Mouse (Mus musculus) activated CD4-positive, CD25-positive, alpha-beta regulatory T cell, adult 4 months (primary cell): ENCODE results near the gene Msrb3. TPM values are rescaled to one million over a fixed set of nuclear protein-coding genes. Genes with fewer than 3 reads are reported as not detected.

Experiments used
- ATAC-seq: one replicate; pipeline ENCODE4 v1.8.0; 2017
- polyA plus RNA-seq, 2 experiments: library from polyadenylated mRNA; unstranded; fragments of 100-300 nt; shearing (Covaris generic); gene quantifications; one replicate each; pipeline ENCODE4 v1.2.1; 2017

Msrb3 gene
- polyA plus RNA-seq, 2 experiments from 2014 or later: 0.38 to 0.66 TPM

DNA sequence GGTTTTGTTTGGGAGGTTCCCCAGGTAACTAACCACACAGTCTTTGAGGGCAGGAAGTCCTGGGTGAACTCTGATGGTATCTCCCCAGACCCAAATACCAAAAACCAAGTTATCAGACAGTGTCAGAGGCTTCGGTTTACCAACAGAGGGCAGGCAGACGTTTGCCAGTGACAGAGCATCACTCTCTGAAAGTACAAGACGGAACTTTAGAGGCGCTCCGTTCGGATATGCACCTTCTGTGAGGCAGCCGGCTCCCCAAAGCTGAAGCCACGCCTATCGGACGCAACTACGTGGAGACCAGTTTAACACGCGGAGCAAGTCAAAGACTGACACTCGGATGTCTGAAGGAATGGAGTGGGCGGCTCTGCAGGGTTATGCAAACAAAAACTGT is 3.0 kb downstream of the Msrb3 start:
- peak; percentile 87 for ATAC-seq

DNA sequence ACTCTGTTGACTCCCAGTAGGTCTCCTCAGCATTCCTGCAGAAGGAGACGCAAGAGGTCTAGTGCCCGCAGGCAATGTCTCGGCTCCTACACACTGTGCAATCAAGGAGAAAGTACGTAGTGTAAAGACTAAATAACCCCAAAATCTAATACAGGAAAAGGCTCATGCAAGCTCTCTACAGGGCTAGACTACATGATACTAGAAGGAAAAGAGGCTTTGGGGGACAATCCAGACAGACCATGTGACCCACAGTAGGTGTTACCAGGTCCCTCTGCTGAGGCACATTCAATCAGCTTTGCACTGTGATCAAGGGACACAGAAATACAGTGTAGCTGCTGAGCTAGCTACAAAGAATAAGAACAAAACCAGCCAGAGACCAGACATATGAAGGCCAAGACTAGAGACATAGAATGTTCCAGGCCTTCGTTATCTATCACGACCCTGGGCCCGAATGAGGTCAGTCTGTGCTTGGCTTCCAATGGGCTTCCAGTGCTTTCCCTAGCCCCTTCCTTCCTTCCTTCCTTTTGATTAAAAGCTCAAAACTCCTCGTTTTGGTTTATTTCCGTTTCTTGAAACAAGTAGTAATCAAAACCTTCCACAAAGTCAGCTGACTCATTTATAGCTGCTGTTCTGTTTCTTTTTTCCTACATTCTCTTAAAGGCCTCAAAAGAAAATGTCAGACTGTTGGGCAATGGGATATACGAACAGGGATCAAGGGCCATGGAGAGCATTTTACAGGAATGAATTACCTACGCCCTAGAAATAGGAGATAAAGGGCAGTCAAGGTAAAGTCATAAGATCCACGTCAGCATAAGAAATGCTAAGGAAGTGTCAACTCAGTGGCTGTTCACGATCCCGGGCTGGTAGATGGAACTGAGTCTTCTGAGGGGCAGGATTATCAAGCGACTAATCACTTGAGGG is 3.7 kb downstream of the Msrb3 start:
- ATAC-seq: peak; percentile 1

DNA sequence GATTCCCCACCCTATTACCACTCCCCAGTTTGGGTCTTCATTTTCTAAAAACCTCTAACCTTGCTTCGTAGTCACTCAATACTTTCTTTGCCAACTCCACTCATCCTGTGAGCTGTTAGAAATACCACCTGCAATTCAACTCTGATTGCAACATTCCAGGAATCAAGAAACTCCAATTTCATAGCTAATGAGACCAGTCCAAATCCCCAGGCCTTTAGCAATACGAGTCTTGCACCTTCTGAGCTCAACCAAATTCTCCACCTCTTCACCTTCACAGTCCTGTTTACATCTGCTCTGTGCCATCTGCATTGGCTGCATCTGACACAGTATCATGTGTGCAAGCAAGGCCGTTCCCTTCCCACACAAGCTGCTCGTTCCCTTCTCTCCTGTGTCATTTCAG is 5.0 kb downstream of the Msrb3 start:
- no peak for ATAC-seq

DNA sequence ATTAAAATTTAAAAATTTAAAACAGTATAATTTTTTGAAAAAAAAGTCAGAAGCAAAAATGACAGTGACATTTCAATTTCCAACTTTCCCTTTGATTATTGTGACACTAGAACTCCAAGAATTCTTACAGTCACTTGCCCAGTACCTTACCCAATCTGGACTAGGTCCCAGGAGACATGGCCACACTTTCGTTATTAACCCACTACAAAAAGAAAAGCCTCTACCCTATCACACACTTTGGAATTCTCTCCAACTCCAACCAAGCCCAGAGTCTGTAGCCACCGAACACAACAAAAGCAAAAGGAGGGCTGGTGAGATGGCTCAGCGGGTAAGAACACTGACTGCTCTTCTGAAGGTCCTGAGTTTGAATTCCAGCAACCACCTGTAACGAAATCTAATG is 7.8 kb downstream of the Msrb3 start:
- ATAC-seq: no peak

DNA sequence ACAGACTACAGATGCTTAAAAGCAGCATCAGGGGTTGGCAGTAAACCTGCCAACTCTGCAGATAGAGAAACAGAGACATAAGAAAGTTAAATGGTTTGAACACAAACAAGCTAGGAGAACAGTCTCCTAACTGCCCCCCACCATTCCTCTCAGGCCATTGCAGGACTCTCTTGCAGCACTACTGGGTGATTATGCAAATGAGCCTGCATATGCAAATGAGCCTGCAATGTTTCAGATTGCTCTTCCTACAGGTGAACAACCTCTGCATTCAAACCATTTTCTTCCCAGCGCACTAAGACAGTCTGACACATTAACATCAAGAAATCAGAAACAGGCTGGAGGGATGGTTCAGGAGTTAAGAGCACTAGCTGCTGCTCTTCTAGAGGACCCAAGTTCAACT is 8.3 kb downstream of the Msrb3 start:
- ATAC-seq: no peak

DNA sequence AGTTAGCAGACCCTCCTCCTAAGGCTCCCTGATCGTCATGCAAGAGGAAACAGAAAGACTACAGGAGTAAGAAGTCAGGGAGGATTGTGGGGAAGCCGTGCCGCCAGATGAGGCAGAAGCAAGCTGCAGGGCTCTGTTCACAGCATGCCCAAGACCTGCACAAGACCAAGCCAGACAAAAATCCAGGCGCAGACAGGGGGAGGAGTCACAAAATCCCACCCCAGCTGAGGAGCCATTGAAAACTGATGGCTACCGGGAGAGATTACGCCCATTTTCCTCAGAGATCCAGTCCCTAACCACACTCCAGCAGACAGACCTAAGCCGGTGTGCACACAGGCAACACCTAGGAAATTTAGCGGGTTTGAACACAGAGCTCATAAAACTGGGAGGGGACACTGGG is 10.4 kb downstream of the Msrb3 start:
- no peak for ATAC-seq

DNA sequence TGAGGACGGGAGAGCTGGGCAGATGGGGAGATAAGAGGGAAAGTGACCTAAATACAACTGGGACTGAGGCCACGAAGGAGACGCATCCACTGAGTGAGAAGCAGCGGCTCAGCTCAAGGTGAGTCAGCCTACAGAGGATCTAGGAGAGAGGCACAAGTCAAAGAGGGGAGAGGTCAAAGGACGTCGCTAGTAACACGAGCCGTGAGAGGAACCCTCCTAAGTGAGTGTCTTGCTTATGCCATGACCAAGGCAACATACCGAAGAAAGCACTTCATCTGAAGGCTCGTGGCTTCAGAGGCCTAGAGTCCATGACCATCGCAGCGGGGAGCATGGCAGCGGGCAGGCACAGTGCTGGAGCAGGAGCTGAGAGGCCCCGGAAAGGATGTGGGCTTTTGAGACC is 14.7 kb downstream of the Msrb3 start:
- ATAC-seq: no peak

DNA sequence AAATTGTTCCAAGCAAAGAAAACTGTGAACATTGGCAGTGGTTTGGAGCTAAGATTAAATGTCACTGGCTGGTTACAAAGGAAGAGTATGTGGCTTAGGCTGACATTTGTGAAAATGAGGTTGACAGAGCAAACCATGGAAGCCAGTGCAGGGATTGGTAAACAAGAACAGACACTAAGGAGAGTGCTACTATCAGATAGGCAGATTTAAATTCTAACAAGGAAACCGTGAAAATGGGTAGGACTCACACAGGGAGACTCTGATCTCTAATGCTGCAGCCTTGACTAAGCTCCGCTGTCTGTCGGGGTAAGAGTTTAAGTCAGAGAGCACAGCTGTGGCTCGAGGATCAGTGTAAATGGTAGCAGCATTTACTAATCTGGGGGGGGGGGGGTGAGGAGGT is 15.2 kb downstream of the Msrb3 start:
- no peak for ATAC-seq

DNA sequence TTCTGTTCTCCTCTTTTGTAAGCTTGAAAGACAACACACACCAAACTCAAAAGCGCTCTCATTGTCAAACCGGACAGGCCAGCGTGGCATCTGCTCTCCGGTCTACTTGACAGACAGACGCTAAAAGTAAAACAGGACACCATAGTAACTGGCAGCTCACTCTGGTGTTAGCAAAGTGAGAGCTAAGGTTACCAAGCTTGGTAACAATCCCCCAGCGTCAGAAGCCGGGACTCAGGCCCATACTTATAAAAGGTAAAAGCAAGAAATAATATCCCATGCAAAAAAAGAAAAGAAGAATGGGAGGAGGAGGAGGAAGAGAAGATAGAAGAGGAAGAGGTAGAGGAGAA is 15.9 kb downstream of the Msrb3 start:
- ATAC-seq: no peak

DNA sequence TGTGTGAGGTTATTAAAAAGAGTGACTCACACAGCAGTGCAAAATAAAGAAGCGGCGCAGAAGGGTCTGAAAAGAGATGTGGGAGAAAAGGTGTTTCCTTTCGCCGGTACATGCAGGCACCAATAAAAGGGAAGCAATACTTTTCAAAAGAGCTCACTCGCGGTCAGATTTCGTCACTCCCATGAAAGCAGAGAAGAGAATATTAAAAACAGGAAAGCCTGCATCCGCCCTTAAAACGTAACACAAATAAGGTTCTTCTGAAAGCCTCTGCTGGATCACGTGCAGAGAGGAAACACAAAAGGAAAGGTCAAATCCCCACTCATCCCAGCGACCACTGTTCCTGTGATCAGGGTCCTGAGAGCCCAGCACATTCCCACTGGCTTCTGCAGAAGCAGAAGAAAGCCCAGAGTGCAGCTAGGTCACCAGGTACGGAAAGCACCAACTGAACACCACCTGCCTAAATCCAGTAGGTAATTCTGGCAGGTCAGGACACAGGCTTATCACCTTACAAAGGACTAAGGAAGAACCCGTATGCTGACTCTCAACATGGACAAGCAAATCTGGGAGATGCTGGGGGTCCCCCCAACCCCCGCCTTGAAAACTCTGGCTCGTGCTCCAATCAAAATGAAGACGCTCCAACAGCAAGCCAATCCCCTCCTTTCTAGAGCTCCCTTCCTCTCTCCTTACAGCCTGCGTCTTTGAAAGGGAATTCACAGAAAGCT is 16.4 kb downstream of the Msrb3 start:
- peak; percentile 94 for ATAC-seq

DNA sequence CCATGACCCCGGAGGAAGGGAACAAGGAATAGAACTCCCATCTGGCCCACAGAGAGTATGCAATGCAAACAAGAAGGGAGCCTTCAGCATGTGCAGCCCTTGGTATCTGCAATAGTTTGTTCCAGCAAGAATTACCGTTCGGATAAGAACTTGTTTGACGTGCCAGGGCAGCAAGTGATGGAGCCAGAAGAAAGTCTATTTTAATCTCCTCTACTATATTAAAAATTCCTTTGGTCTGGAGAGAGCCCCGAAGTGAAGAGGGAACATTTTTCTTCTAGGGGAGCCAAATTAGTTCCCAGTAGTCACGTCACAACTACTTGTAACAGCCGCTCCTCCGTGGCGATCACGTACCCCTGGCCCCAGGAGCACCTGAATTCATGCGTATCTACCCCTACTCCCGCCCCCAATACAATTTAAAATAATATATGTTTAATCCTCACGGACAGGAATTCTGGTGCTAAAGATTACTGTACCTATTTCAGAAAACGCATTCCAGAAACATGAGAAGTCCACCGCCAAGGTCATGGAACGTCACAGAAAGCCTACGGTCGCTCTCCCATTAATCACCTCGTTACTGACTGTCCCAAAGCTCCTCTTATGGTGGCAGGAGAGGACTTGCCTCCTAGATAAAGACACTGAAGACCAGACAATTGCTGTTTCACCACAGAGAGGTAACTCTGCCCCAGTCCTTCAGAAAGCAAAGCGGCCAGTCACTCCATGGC is 22.2 kb downstream of the Msrb3 start:
- ATAC-seq: peak; percentile 12

DNA sequence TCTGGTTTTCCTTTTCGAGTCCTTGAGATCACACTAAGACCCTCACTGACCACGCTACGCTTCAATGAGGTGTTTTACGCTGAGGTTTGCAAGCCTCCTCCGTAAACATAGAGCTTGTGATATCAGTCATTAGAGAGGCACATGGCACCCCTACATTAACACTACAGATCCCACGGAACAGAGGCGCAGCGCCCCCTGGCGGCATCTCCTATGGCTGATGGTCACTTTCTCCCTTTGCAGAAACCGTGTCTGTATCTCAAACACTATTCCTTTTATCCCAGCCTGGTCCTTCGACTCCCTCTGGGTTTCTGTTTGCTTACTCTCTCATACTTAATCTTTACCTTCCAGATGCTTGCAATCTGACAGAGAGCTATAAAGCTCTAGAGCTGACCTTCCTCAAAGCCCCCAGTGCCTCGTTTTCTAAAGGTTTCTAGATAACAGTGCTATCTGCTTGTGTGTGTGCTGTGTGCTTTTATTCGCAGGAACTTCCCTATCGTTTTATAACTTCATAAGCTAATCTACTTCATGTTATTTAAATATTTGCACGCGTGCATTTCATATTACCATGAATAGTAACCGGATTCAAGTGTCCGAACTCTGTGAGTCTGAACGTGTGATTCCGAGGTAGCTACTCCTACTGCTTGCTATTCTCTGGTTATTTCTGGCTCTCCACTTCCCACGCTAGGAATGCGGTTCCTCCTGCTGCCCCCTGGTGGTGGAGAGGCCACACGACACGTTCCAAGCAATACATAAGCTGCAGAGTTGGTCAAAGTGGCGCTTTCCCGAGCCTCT is 23.0 kb downstream of the Msrb3 start:
- peak; percentile 50 for ATAC-seq

DNA sequence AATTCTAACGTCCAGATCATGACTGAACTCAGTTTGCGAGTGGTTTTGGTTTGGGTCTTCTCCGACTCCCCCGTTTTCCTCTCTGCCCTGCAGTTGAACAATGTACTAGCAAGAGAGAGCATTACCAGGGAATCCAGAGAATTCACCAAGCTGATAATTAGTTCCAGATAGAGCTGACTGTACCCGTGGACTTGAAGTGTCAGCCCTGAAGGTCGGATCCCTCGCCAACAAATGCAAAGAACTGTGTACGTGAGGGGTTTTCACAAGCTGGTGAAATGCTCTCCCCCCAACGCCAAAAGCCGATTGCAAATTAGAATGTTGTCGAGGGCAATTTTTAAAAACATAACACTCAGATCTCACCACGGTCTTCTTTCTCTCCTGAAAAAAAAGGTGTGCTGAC is 24.6 kb downstream of the Msrb3 start:
- no peak for ATAC-seq

DNA sequence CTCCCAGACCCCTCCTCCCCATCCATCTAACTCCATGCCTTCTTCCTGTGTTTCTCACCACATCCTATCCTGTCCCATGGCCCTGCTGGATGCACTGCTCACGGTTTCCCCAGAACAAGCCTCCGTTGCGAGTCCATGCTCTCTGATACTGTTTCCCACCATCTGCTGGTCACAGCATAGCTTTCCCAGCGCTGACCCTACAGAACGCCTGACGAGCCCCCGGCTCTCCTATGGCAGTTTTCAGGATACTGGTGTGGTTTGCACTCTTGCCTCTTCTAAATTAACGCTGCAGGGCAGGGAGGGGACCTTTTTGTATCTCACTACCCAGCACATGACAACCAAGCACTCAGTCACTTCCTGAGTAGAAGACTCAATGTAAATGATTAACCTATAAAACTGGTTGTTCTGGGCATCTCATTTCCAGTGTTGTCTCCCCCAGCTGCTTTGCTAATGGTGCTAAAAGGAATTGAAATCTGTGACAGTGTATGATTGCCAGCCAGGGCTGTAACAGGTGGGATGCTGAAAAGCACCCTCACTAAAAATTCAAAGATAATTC is 25.2 kb downstream of the Msrb3 start:
- ATAC-seq: no peak

DNA sequence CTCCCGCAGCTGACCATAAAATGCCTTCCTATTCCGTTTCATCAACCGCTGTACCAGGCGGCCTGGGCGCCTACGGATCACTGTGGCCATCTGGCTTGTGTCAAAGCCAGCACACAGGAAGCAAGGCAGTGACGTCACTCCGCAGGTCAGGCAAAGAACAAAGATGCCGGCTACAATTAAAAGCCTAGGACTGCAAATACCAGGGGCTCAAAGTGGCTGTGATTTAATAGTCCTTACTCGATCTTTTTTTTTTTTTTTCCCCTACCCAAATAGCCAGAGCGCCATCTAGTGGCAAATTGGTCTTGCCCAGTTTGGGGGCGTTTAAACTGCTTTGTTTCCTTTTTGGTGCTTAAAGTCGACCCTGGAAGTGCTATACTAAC is 26.4 kb downstream of the Msrb3 start:
- peak; percentile 72 for ATAC-seq

DNA sequence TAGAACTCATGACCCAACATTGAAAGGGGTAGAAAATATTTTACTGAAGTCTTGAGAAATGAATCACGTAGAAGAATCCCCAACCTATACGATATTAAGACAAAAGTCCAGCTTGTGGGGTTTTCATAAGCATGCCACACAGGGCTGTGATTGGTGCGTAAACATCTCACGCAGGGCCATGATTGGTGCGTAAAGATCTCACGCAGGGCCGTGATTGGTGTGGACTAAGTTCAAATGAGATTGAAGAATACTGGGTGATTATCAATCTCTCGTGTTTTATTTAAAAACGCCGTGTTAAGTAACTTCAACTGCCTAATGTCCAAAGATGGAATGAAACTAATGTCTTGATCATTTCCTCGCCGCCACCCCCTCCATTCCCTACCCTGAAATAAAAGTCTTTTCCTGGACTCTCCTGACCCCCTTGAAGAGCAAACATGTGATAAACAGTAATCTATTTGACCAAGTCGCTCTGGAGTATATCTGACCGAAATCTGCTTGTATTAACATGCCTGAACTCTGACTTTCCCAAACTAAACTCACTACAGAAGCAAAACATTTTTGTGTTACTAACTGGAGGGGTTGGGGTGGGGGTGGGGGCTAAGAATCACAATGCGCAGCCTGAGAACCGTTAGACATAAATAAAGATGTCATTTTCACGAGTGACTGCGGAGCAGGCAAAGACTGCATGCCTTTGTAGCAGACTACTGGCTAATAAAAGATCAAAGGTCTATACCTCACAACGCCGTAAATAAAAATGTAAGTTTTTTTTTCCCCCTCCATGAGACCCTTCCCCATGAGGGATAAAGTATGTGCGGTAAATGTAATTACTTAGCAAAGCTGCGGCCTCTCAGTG is 27.0 kb downstream of the Msrb3 start:
- ATAC-seq: no peak

DNA sequence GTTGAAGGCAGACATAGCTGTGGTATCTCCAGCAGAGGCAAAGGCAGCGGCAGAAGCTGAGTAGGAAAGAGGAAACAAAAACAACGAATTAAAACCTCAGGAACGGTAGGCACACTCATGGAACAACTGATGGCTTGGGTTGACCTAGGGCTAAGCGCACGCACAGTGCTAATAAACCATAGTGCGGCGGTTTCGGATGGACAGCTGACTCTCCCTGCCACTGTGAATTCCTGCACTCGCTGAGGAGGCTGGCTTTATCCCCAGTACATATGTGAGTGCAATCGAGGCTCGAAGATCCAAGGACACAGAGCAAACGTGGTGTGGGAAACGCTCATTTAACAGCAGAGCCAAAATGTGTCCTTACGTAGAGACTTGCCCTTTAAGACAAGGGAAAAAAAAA is 27.8 kb downstream of the Msrb3 start:
- ATAC-seq: no peak

DNA sequence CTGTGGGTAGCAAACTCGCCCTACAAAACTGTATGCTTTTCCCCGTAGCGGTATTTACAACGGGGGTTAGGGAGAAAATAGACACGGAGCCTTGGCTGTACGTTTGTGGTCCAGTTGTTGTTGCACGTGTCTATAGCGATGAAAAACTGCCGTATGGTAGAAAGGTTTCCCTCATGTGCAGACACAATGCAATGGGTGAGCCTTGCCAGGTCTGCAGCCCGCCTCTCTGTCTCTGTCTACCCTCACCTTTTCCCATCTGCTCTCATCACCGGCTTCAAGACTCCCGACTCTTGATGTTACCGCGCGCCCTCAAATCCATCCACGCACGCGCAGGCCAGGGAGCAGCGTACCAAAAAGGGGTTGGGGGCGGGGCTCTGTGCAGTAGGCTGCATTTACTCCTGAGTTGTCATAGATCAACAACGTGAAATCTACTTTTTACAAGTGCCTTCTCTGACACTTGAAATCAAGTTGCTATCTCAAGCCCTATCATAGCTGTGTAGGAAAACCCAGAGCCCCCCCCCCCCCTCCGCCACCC is 29.6 kb downstream of the Msrb3 start:
- no peak for ATAC-seq

DNA sequence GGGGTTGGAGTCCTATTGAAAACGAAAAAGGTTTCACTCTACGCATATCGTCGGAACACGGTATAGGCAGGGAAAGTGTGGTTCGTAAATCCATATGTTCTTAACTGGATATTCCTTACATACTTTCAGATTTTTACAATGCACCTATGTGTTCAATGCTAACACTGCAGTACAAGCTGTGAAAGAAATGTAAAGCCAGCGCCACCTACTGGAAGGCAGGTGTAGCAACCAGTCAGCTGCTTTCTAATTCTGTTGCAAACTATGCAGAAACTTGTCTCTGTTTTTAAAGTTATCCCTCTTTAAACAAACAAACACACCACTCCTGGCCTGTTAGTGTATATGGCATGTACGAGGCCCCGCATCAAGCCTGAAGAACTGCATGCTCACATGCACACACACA is 34.5 kb downstream of the Msrb3 start:
- ATAC-seq: peak; percentile 73

DNA sequence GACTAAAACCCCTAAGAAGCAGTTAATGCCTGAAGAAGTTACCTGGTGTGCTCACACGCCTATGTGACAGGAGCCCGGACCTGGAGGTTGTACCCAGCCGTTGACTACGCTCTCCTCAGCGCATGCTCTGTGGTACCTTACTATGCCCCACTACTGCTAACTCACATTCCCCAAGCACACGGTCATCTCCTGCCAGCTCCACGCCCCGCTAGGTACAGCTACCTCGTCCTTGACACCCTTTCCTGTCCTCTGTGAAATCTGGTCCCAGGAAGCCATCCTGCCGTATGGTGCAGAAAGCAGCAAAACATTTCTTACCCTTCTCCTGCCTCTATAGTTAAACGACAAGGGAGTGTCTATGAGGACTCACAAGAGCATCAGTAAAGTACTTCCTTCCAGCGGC is 37.2 kb downstream of the Msrb3 start:
- no peak for ATAC-seq

DNA sequence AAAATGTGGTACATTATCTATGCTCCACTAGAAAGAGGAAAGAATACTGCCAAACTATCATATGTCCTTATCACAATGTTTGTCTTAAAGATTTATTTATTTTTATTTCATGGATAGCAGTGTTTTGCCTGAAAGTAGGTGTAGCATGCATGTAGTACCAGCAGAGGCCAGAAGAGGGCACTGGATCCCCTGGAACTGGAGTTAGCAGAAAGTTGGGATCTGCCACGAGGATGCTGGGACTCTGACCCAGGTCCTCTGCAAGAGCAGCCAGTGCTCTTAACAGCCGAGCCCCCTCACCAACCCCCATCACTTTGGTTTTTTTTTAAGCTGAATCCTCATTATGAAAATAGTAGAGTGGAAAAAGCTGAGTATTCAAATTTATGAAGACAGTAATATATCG is 37.7 kb downstream of the Msrb3 start:
- no peak for ATAC-seq
